Mouse (Mus musculus) forebrain, embryonic 14.5 days (tissue): ENCODE results near the gene Pnpla7. TPM values are rescaled to one million over a fixed set of nuclear protein-coding genes. Genes with fewer than 3 reads are reported as not detected.

Experiments used
- ATAC-seq: fragments of 200-750 bp; cut with Nextera tagmentation; 2 replicates; pipeline ENCODE4 v1.8.0; 2017; ENCODE audit warnings: mild to moderate bottlenecking, moderate library complexity
- DNase-seq: peaks from one replicate; pipeline ENCODE4 v3.0.0-alpha.2; 2015; ENCODE audit warnings: low spot score
- H3K27ac ChIP-seq: fragments of 300-500 bp; sonication (generic); 2 replicates; pipeline ENCODE4 v1.5.1; 2014; ENCODE audit warnings: low read depth, mild to moderate bottlenecking, control low read depth, low read length, moderate library complexity
- H3K27me3 ChIP-seq: fragments of 300-500 bp; sonication (generic); replicated peaks from 2 replicates; pipeline ENCODE4 v1.6.1; 2014; ENCODE audit warnings: low read length, control low read depth, mixed read lengths; ENCODE audit not compliant: control insufficient read depth, insufficient read depth
- H3K36me3 ChIP-seq: fragments of 300-500 bp; sonication (generic); 2 replicates; pipeline ENCODE4 v1.6.1; 2014; ENCODE audit warnings: low read length, control low read depth; ENCODE audit not compliant: control insufficient read depth, insufficient read depth
- H3K4me1 ChIP-seq: fragments of 300-500 bp; sonication (generic); 2 replicates; pipeline ENCODE4 v1.6.1; 2014; ENCODE audit warnings: antibody characterized with exemption, low read length, control low read depth; ENCODE audit not compliant: control insufficient read depth, insufficient read depth
- H3K4me2 ChIP-seq: fragments of 300-500 bp; sonication (generic); 2 replicates; pipeline ENCODE4 v1.6.1; 2014; ENCODE audit warnings: mild to moderate bottlenecking, control low read depth, low read length
- H3K4me3 ChIP-seq: fragments of 300-500 bp; sonication (generic); 2 replicates; pipeline ENCODE4 v1.5.1; 2014; ENCODE audit warnings: low read depth, low read length, control low read depth
- H3K9ac ChIP-seq: fragments of 300-500 bp; sonication (generic); 2 replicates; pipeline ENCODE4 v1.6.1; 2014; ENCODE audit warnings: mild to moderate bottlenecking, low read length, control low read depth, moderate library complexity
- H3K9me3 ChIP-seq: fragments of 300-500 bp; sonication (generic); replicated peaks from 2 replicates; pipeline ENCODE4 v1.6.1; 2016; ENCODE audit warnings: low read length, control low read depth, mixed read lengths; ENCODE audit not compliant: control insufficient read depth
- WGBS: fragments of 180-500 bp; shearing (Covaris S2); extraction: QIAGEN DNeasy Blood & Tissue Kit; methylation state at CpG from one replicate; pipeline ENCODE4 v1.1.7; 2014; 5-methylcytosine and 5-hydroxymethylcytosine counted together
- polyA plus RNA-seq: library from polyadenylated mRNA; unstranded; fragments of >200 nt; fragmentation: Nextera tagmentation; extraction: Ambion mirVana; gene quantifications from 2 replicates; pipeline ENCODE4 v1.2.1, GENCODE M21; 2014

Gene Pnpla7
- 2.8 and 4.1 TPM in 2 replicates for polyA plus RNA-seq

DNA sequence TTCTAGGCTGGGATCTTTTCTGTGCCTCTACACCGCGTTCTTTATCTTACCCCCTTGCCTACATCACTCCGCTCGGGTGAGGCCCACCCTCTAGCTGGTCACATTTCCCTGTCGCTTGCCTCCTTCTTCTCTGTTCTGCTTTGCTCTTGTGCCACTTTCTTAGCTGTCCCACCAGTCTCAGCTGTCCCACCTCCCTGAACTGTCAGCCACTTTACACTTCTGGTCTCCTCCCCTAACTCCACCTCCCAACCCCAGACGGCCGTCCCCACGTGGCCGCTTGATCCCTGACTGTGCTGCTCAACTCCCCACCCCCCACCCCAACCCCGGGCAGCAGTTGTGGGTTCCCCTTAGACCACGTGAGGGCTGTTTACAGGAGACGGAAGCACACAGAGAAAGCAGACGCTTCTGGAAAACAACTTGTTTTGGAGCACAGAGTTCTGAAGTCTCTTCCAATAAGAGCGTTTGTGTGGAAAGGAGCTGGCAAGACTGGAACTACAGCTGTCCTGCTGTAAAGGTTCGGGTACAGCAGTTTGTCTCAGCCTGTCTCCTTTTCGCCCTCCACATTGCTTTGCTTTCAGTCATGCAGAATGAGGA lies at the start of gene Pnpla7:
TSS of gene Pnpla7 (plus strand) at position 330 of the 594 bp plus-strand sequence.
- ATAC-seq (peak; percentile 33), DNase-seq (peak; percentile 60)
- Histone ChIP-seq H3K9me3 (no peaks in the 10 kb centered on the region), H3K4me2 (peak within 1 kb of the TSS; percentile 79), H3K4me3 (peak within 1 kb of the TSS; percentile 62), H3K9ac (peak within 1 kb of the TSS; percentile 78), H3K27me3 (no peaks in the 10 kb centered on the region), H3K4me1 (peaks cover 12% of the 10 kb centered on the region), H3K36me3 (peaks cover 24% of the 10 kb centered on the region), H3K27ac (peak within 1 kb of the TSS; percentile 85)
- 1% methylated on average over 16 of the region's 16 CpGs for WGBS

DNA sequence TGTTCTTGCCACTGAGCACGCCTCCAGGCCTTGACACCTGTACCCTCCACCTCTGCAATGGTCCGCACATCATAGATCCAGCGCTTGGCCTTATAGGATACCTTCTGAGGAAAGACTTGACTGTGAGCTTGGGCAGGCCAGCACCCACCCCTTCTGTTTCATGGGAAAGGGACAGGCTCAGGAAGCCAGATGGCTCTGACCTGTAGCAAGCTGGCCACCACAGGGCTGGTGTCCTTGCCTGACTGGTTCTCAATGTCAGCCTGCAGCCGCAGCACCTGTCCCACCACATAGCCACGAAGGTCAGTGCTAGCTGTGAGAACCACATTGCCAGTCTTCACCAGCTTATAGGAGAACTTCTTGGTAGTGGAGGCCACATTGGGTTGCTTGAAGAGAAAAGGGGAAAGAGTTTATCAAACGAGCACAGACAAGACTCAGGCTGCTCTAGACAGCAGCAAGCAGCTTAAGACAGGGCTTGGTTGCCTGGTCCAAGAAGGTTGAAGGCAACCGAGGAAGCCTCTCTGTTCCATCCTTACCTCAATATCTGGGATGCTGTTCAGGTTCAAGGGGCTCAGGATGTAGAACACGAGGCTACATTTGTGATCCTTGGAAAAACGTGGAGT lies 49.4 kb upstream of the Pnpla7 start:
- 85% methylated on average over 9 of the region's 9 CpGs for WGBS
- no peak for ATAC-seq
- 0 out of 2 replicates have a peak, but pooled peaks cover 2% of the 10 kb centered on the region for H3K36me3 ChIP-seq
- H3K4me3 ChIP-seq, result no peak overlapping the region
- H3K4me2 ChIP-seq, result no peak overlapping the region
- no peak for DNase-seq
- no peak overlapping the region for H3K9ac ChIP-seq
- H3K27me3 ChIP-seq, result no peaks in the 10 kb centered on the region
- H3K27ac ChIP-seq, result no peak overlapping the region
- H3K9me3 ChIP-seq, result no peaks in the 10 kb centered on the region
- no peaks in the 10 kb centered on the region for H3K4me1 ChIP-seq

GRCm38 (mm10) chr2:24926965-24927358 lies 48.9 kb upstream of the Pnpla7 start:
- H3K27ac ChIP-seq, result no peak overlapping the region
- H3K9me3 ChIP-seq, result no peaks in the 10 kb centered on the region
- WGBS, result 76% methylated on average over 7 of the region's 7 CpGs
- DNase-seq (no peak), ATAC-seq (no peak)
- H3K36me3 ChIP-seq, result 0 out of 2 replicates have a peak, but pooled peaks cover 2% of the 10 kb centered on the region
- H3K4me1 ChIP-seq, result no peaks in the 10 kb centered on the region
- no peak overlapping the region for H3K9ac ChIP-seq
- H3K27me3 ChIP-seq, result no peaks in the 10 kb centered on the region
- no peak overlapping the region for H3K4me3 ChIP-seq
- H3K4me2 ChIP-seq, result no peak overlapping the region

DNA sequence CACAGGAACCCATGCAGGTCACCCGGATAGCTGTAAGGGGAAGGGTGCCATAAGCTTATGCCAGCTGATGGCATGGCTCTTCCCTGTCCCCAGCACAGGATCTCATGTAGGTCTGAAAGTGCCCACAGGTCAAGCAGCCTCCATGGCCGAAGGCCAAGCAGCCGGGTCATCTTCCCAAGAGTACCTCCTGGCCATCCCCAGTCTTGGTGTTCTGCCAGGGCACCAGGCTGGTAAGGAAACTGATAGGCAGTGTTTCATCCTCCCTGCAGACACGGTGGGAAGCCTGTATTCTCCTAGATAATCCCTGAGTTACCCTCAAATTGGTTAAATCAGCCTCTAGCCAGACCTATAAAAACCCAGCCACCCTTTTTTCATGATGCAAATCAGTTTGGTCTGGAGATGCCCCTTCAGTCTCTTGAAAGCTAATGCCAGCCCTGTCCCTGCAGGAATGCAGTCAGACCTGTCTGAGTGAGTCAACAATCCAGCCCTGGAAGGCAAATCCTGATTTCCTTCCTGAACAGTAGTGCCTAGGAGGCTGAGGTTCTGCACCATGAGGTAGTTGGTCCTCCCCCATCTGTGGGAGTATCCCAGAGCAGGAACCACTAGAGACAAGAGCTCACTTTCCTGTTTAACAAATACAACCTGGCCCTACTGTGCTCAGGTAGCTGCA lies 47.9 kb upstream of the Pnpla7 start:
- 0 out of 2 replicates have a peak, but pooled peaks cover 2% of the 10 kb centered on the region for H3K36me3 ChIP-seq
- no peaks in the 10 kb centered on the region for H3K4me1 ChIP-seq
- H3K9me3 ChIP-seq, result no peaks in the 10 kb centered on the region
- no peak for DNase-seq
- H3K4me2 ChIP-seq, result no peak overlapping the region
- no peak overlapping the region for H3K27ac ChIP-seq
- no peak overlapping the region for H3K4me3 ChIP-seq
- no peaks in the 10 kb centered on the region for H3K27me3 ChIP-seq
- no peak overlapping the region for H3K9ac ChIP-seq
- ATAC-seq, result no peak
- WGBS, result 68% methylated on average over 4 of the region's 4 CpGs

DNA sequence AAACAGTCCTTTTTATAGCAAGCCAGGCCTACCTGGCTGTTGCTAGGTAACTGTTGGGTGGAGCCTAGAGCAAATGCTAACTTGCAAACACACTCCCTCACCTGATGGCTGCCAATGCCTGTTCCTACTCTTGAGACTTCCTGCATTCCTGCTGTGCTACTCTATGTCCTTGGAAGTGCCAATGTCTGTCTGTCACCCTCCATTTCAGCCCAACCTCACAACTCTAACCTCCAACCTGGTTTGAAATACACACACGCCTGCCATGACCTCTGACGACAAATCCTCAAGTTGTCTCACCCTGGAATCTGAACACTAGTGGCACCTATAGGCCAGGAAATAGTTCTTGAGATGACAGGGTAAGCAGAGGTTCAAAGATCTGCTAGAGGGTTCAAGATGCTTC lies 46.7 kb upstream of the Pnpla7 start:
- DNase-seq (no peak), ATAC-seq (no peak)
- Histone ChIP-seq H3K9me3 (no peaks in the 10 kb centered on the region), H3K9ac (no peak overlapping the region), H3K27ac (no peak overlapping the region), H3K36me3 (0 out of 2 replicates have a peak, but pooled peaks cover 2% of the 10 kb centered on the region), H3K27me3 (no peaks in the 10 kb centered on the region), H3K4me3 (no peak overlapping the region), H3K4me2 (no peak overlapping the region), H3K4me1 (peaks cover 3% of the 10 kb centered on the region; the same call in 1 of the 2 replicates)
- WGBS, result 59% methylated on average over 2 of the region's 2 CpGs

- H3K27me3 ChIP-seq, result no peaks in the 10 kb centered on the region
- H3K9ac ChIP-seq, result no peak overlapping the region
- H3K27ac ChIP-seq, result no peak overlapping the region
- DNase-seq (no peak), ATAC-seq (no peak)
- peaks cover 8% of the 10 kb centered on the region for H3K4me1 ChIP-seq
- H3K4me2 ChIP-seq, result no peak overlapping the region
- 0 out of 2 replicates have a peak, but pooled peaks cover 2% of the 10 kb centered on the region for H3K36me3 ChIP-seq
- H3K4me3 ChIP-seq, result no peak overlapping the region
- WGBS, result 91% methylated on average over 5 of the region's 5 CpGs
- H3K9me3 ChIP-seq, result no peaks in the 10 kb centered on the region
These were observed 46.2 kb upstream of the Pnpla7 start for GRCm38 (mm10) chr2:24929593-24929992.

- 5% methylated on average over 19 of the region's 19 CpGs for WGBS
- DNase-seq, result peak; percentile 13
- H3K9me3 ChIP-seq, result no peaks in the 10 kb centered on the region
- peak overlapping the region; percentile 70 for H3K9ac ChIP-seq
- no peaks in the 10 kb centered on the region for H3K27me3 ChIP-seq
- H3K4me2 ChIP-seq, result peak overlapping the region; percentile 93
- no peaks in the 10 kb centered on the region for H3K36me3 ChIP-seq
- no peak overlapping the region for H3K27ac ChIP-seq
- peaks cover 8% of the 10 kb centered on the region for H3K4me1 ChIP-seq
- peak; percentile 56 for ATAC-seq
- H3K4me3 ChIP-seq, result peak overlapping the region; percentile 57
These were observed 41.3 kb upstream of the Pnpla7 start for GRCm38 (mm10) chr2:24934441-24934963.

DNA sequence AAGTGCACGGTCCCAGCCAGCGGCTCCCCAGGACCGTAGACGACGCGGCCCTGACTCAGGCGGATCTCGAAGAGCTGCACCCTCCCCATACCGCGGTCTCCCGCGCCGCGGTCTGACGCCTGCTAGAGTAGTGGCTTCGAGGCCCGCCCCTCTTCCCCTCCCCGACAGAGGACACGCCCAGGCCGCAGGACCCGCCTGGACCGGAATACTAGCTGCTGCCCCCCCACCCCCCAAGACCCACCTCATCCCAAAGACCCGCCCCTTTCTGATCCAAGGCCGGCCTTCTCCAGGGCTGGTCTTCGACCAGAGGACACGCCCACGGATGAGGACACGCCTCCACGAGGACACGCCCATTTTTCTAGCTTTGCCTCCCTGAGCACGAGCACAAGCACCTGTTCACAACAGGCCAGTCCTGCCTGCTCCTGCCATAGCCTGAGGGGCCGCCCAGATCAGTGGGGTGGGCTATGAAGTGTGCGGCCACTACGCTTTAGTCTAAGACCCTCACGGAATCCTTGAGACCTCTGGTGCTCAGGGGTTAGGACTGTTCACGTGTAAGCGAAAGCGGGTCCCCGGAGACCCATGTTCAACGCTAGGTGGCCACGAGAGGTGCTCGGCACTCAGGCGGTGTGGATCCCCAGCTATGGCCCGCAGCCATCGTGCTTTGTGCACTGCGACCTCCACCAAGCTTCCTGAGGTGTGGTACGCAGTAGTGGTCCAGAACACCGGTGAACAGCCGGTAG lies 40.6 kb upstream of the Pnpla7 start, which contains the start of gene Arrdc1:
TSS of gene Arrdc1 (minus strand) at position 196 of the 740 bp plus-strand sequence.
- peak within 1 kb of the TSS; percentile 93 for H3K4me2 ChIP-seq
- peak within 1 kb of the TSS; percentile 57 for H3K4me3 ChIP-seq
- H3K27me3 ChIP-seq, result no peaks in the 10 kb centered on the region
- H3K27ac ChIP-seq, result 0 out of 2 replicates have a peak within 1 kb of the TSS, but pooled peaks have one; percentile 6
- H3K9ac ChIP-seq, result peak within 1 kb of the TSS; percentile 70
- H3K4me1 ChIP-seq, result peaks cover 8% of the 10 kb centered on the region
- H3K9me3 ChIP-seq, result no peaks in the 10 kb centered on the region
- peak; percentile 95 for DNase-seq
- no peaks in the 10 kb centered on the region for H3K36me3 ChIP-seq
- under 1% methylated on average over 48 of the region's 49 CpGs for WGBS
- ATAC-seq, result peak; percentile 92
